Mouse (Mus musculus): Measurements from ENCODE around the gene Olfr324. TPM values are rescaled to one million over a fixed set of nuclear protein-coding genes. Genes with fewer than 3 reads are reported as not detected.
A peak's percentile ranks its signal among the peaks of the same experiment; 100 is the strongest.

Gene Olfr324
- total and polyA plus RNA-seq, 2 experiments from 2014 or later = 0.13 to 0.26 TPM

DNA sequence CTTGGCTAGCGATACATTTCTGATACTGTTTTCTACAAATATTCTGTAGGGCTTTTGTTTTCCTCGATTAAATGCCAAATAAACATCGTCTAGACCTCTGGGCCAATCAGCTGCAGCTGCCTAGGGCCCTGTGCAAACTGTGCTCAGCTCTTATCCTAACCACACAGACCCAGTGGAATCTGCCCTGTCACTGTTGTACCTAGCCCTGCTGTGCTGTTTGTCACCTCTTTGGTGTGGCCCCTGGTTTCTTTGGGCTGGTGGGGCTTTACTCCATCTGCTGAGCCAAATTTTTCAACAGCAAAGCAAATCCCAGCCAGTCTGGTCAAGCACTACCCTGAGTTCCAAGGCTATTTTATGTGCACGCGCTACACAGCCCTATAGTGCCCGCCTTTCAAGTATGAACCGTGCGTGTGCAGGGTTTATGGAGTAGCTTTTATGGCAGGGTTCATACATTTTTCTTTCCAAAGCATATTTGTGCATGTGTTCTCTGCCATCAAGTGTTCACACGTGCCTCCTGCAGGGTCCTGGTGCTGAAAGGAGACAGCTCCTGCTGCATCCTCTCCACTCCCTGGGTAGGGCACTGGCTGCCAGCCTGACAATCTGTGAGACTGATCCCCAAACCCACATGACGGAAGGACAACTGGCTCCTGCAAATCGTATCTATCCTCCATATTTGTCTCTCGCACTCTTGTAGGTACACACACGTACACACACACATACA is 46.9 kb downstream of the Olfr324 start:
- no peak overlapping the region for H3K4me3 ChIP-seq (ENCODE audit: low read length)
- ATAC-seq = no peak

DNA sequence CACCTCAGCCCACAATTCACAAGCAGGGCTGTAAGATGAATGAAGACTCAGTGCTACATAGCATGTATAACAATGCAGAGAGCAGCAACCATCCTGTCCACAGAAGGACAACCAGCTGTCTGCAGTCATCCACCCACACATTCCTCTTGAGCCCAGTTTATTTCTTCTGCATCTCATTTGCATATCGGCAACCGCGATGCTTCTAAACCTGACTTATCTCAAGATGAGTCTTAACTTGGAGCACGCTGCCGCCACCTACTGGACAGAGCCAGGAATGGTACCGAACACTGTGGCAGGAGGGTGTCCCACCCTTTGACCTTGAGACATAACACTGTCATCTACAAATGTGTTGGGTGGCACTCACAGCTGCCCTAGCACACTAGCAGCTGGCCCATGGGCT is 48.4 kb downstream of the Olfr324 start:
- Histone ChIP-seq H3K36me3 (ENCODE audit: insufficient read depth, low read length) (no peaks in the 10 kb centered on the region), H3K27ac (no peak overlapping the region), H3K9me3 (ENCODE audit: low read length) (no peaks in the 10 kb centered on the region), H3K4me3 (ENCODE audit: low read length) (no peak overlapping the region), H3K9ac (replicated peaks; ENCODE audit: low read length) (no peak overlapping the region), H3K4me1 (ENCODE audit: insufficient read depth, low read length) (no peaks in the 10 kb centered on the region), H3K4me2 (ENCODE audit: low read depth, low read length) (no peak overlapping the region), H3K27me3 (ENCODE audit: insufficient read depth, low read length) (no peaks in the 10 kb centered on the region)
- 37% methylated on average over 6 of the region's 6 CpGs for WGBS
- ATAC-seq = no peak
- DNase-seq (ENCODE audit: low spot score) = peak; percentile 21
- TF ChIP-seq CTCF (IDR thresholded peaks at IDR 0.05; ENCODE audit: low read depth) = peak; percentile 61

More for the DNA sequence above, 46.9 kb downstream of the Olfr324 start:
- no peaks in the 10 kb centered on the region for H3K9me3 ChIP-seq (ENCODE audit: low read length)
- no peak overlapping the region for H3K27ac ChIP-seq
- no peaks in the 10 kb centered on the region for H3K36me3 ChIP-seq (ENCODE audit: insufficient read depth, low read length)
- H3K4me1 ChIP-seq (ENCODE audit: insufficient read depth, low read length) = no peaks in the 10 kb centered on the region
- 82% methylated on average over 13 of the region's 13 CpGs for WGBS
- H3K4me2 ChIP-seq (ENCODE audit: low read depth, low read length) = no peak overlapping the region
- no peak for DNase-seq (ENCODE audit: low spot score)
- TF ChIP-seq CTCF (IDR thresholded peaks at IDR 0.05; ENCODE audit: low read depth) = no peak
- no peak overlapping the region for H3K9ac ChIP-seq (replicated peaks; ENCODE audit: low read length)
- no peaks in the 10 kb centered on the region for H3K27me3 ChIP-seq (ENCODE audit: insufficient read depth, low read length)

Other genes starting within 250 kb of the Olfr324 start
- not detected in 2 replicates for gene Lypd8, start 216.1 kb upstream of the Olfr324 start, total RNA-seq (2014; rRNA removed)
- gene Lypd8, start 216.1 kb upstream of the Olfr324 start, polyA plus RNA-seq (2015; fragmentation: Nextera tagmentation; extraction: Ambion mirVana) = not detected in 2 replicates
- gene 1810065E05Rik, start 174.0 kb upstream of the Olfr324 start, total RNA-seq (2014; rRNA removed) = not detected in 2 replicates
- gene 1810065E05Rik, start 174.0 kb upstream of the Olfr324 start, polyA plus RNA-seq (2015; fragmentation: Nextera tagmentation; extraction: Ambion mirVana) = not detected in 2 replicates
- gene Gm12253, start 162.6 kb upstream of the Olfr324 start, total RNA-seq (2014; rRNA removed) = not detected in 2 replicates
- not detected in 2 replicates for gene Gm12253, start 162.6 kb upstream of the Olfr324 start, polyA plus RNA-seq (2015; fragmentation: Nextera tagmentation; extraction: Ambion mirVana)
- gene Lypd9, start 142.2 kb upstream of the Olfr324 start, total RNA-seq (2014; rRNA removed) = not detected in 2 replicates
- not detected in 2 replicates for gene Lypd9, start 142.2 kb upstream of the Olfr324 start, polyA plus RNA-seq (2015; fragmentation: Nextera tagmentation; extraction: Ambion mirVana)
- gene Olfr30, start 132.8 kb upstream of the Olfr324 start, total RNA-seq (2014; rRNA removed) = not detected in 2 replicates
- gene Olfr30, start 132.8 kb upstream of the Olfr324 start, polyA plus RNA-seq (2015; fragmentation: Nextera tagmentation; extraction: Ambion mirVana) = not detected in 2 replicates
- gene Olfr332, start 102.6 kb upstream of the Olfr324 start, total RNA-seq (2014; rRNA removed) = not detected in 2 replicates
- gene Olfr332, start 102.6 kb upstream of the Olfr324 start, polyA plus RNA-seq (2015; fragmentation: Nextera tagmentation; extraction: Ambion mirVana) = not detected in 2 replicates
- gene Olfr331, start 92.5 kb upstream of the Olfr324 start, total RNA-seq (2014; rRNA removed) = not detected in 2 replicates
- gene Olfr331, start 92.5 kb upstream of the Olfr324 start, polyA plus RNA-seq (2015; fragmentation: Nextera tagmentation; extraction: Ambion mirVana) = not detected in 2 replicates
- not detected in 2 replicates for gene Olfr330, start 60.3 kb upstream of the Olfr324 start, total RNA-seq (2014; rRNA removed)
- gene Olfr330, start 60.3 kb upstream of the Olfr324 start, polyA plus RNA-seq (2015; fragmentation: Nextera tagmentation; extraction: Ambion mirVana) = 0.15 TPM in 1 of 2 replicates, not detected in the other
- gene Olfr329-ps, start 48.7 kb upstream of the Olfr324 start, total RNA-seq (2014; rRNA removed) = not detected in 2 replicates
- gene Olfr329-ps, start 48.7 kb upstream of the Olfr324 start, polyA plus RNA-seq (2015; fragmentation: Nextera tagmentation; extraction: Ambion mirVana) = 0.11 TPM in 1 of 2 replicates, not detected in the other
- gene Olfr328, start 39.5 kb upstream of the Olfr324 start, total RNA-seq (2014; rRNA removed) = not detected in 2 replicates
- gene Olfr328, start 39.5 kb upstream of the Olfr324 start, polyA plus RNA-seq (2015; fragmentation: Nextera tagmentation; extraction: Ambion mirVana) = not detected in 2 replicates
- gene Olfr224, start 24.6 kb upstream of the Olfr324 start, total RNA-seq (2014; rRNA removed) = not detected in 2 replicates
- 0.08 TPM in 1 of 2 replicates, not detected in the other for gene Olfr224, start 24.6 kb upstream of the Olfr324 start, polyA plus RNA-seq (2015; fragmentation: Nextera tagmentation; extraction: Ambion mirVana)
- gene Olfr325, start 17.4 kb upstream of the Olfr324 start, total RNA-seq (2014; rRNA removed) = not detected in 2 replicates
- gene Olfr325, start 17.4 kb upstream of the Olfr324 start, polyA plus RNA-seq (2015; fragmentation: Nextera tagmentation; extraction: Ambion mirVana) = not detected in 2 replicates
- not detected in 2 replicates for gene 2210407C18Rik, start 21.0 kb downstream of the Olfr324 start, total RNA-seq (2014; rRNA removed)
- gene 2210407C18Rik, start 21.0 kb downstream of the Olfr324 start, polyA plus RNA-seq (2015; fragmentation: Nextera tagmentation; extraction: Ambion mirVana) = not detected in 2 replicates
- gene Olfr323, start 35.4 kb downstream of the Olfr324 start, total RNA-seq (2014; rRNA removed) = not detected in 2 replicates
- gene Olfr323, start 35.4 kb downstream of the Olfr324 start, polyA plus RNA-seq (2015; fragmentation: Nextera tagmentation; extraction: Ambion mirVana) = not detected in 2 replicates
- gene Trim58, start 45.4 kb downstream of the Olfr324 start, total RNA-seq (2014; rRNA removed) = 0.10 TPM in 1 of 2 replicates, not detected in the other
- 0.10 and 0.31 TPM in 2 replicates for gene Trim58, start 45.4 kb downstream of the Olfr324 start, polyA plus RNA-seq (2015; fragmentation: Nextera tagmentation; extraction: Ambion mirVana)
- gene Olfr322, start 63.7 kb downstream of the Olfr324 start, total RNA-seq (2014; rRNA removed) = 0.07 and 0.16 TPM in 2 replicates
- gene Olfr322, start 63.7 kb downstream of the Olfr324 start, polyA plus RNA-seq (2015; fragmentation: Nextera tagmentation; extraction: Ambion mirVana) = not detected in 2 replicates
- gene Olfr320, start 86.0 kb downstream of the Olfr324 start, total RNA-seq (2014; rRNA removed) = not detected in 2 replicates
- gene Olfr320, start 86.0 kb downstream of the Olfr324 start, polyA plus RNA-seq (2015; fragmentation: Nextera tagmentation; extraction: Ambion mirVana) = not detected in 2 replicates
- gene Olfr319, start 104.0 kb downstream of the Olfr324 start, total RNA-seq (2014; rRNA removed) = not detected in 2 replicates
- gene Olfr319, start 104.0 kb downstream of the Olfr324 start, polyA plus RNA-seq (2015; fragmentation: Nextera tagmentation; extraction: Ambion mirVana) = not detected in 2 replicates
- not detected in 2 replicates for gene Olfr318, start 128.9 kb downstream of the Olfr324 start, total RNA-seq (2014; rRNA removed)
- not detected in 2 replicates for gene Olfr318, start 128.9 kb downstream of the Olfr324 start, polyA plus RNA-seq (2015; fragmentation: Nextera tagmentation; extraction: Ambion mirVana)
- gene Olfr317, start 144.1 kb downstream of the Olfr324 start, total RNA-seq (2014; rRNA removed) = 1.7 and 2.3 TPM in 2 replicates
- gene Olfr317, start 144.1 kb downstream of the Olfr324 start, polyA plus RNA-seq (2015; fragmentation: Nextera tagmentation; extraction: Ambion mirVana) = 0.08 and 0.18 TPM in 2 replicates
- not detected in 2 replicates for gene Olfr316, start 157.6 kb downstream of the Olfr324 start, total RNA-seq (2014; rRNA removed)
- gene Olfr316, start 157.6 kb downstream of the Olfr324 start, polyA plus RNA-seq (2015; fragmentation: Nextera tagmentation; extraction: Ambion mirVana) = not detected in 2 replicates
- gene Olfr315, start 178.1 kb downstream of the Olfr324 start, total RNA-seq (2014; rRNA removed) = not detected in 2 replicates
- not detected in 2 replicates for gene Olfr315, start 178.1 kb downstream of the Olfr324 start, polyA plus RNA-seq (2015; fragmentation: Nextera tagmentation; extraction: Ambion mirVana)
- not detected in 2 replicates for gene Olfr314, start 187.8 kb downstream of the Olfr324 start, total RNA-seq (2014; rRNA removed)
- not detected in 2 replicates for gene Olfr314, start 187.8 kb downstream of the Olfr324 start, polyA plus RNA-seq (2015; fragmentation: Nextera tagmentation; extraction: Ambion mirVana)
- 4.7 and 5.9 TPM in 2 replicates for gene Fam183b, start 206.8 kb downstream of the Olfr324 start, total RNA-seq (2014; rRNA removed)
- gene Fam183b, start 206.8 kb downstream of the Olfr324 start, polyA plus RNA-seq (2015; fragmentation: Nextera tagmentation; extraction: Ambion mirVana) = 11.1 and 15.0 TPM in 2 replicates
- gene Olfr313, start 219.9 kb downstream of the Olfr324 start, total RNA-seq (2014; rRNA removed) = not detected in 2 replicates
- not detected in 2 replicates for gene Olfr313, start 219.9 kb downstream of the Olfr324 start, polyA plus RNA-seq (2015; fragmentation: Nextera tagmentation; extraction: Ambion mirVana)
- gene Olfr312, start 234.1 kb downstream of the Olfr324 start, total RNA-seq (2014; rRNA removed) = not detected in 2 replicates
- not detected in 2 replicates for gene Olfr312, start 234.1 kb downstream of the Olfr324 start, polyA plus RNA-seq (2015; fragmentation: Nextera tagmentation; extraction: Ambion mirVana)
- not detected in 2 replicates for gene Olfr311, start 244.1 kb downstream of the Olfr324 start, total RNA-seq (2014; rRNA removed)
- not detected in 2 replicates for gene Olfr311, start 244.1 kb downstream of the Olfr324 start, polyA plus RNA-seq (2015; fragmentation: Nextera tagmentation; extraction: Ambion mirVana)